Mouse (Mus musculus) MEL (cell line): ENCODE results near the gene Aff3. TPM values are rescaled to one million over a fixed set of nuclear protein-coding genes. Genes with fewer than 3 reads are reported as not detected.

ENCODE experiments used
- DNase-seq: peaks from one replicate; pipeline ENCODE4 v3.0.0; 2011; ENCODE audit warnings: low read depth, low spot score
- H3K27ac ChIP-seq: 2 replicates; pipeline ENCODE4 v1.5.1; 2012; ENCODE audit warnings: low read depth, mild to moderate bottlenecking, control low read depth, low read length, moderate library complexity; ENCODE audit not compliant: control insufficient read depth
- H3K27me3 ChIP-seq, 2 experiments: fragments of 150-350 bp in 1 of 2; sonication (generic) in 1 of 2; 2 replicates each; pipeline ENCODE4 v1.6.1; 2012; ENCODE audit warnings: low read length in 2 of 2, mild to moderate bottlenecking in 2 of 2, improper control_type of control experiment in 1 of 2, moderate library complexity in 1 of 2; ENCODE audit not compliant: insufficient read depth in 2 of 2, control insufficient read depth in 1 of 2
- H3K36me3 ChIP-seq, 2 experiments: 2 replicates each; pipeline ENCODE4 v1.6.1; 2012 to 2014; ENCODE audit warnings: low read length in 2 of 2, improper control_type of control experiment in 1 of 2, inconsistent platforms in 1 of 2, mild to moderate bottlenecking in 1 of 2; ENCODE audit not compliant: insufficient read depth in 2 of 2, control insufficient read depth in 1 of 2
- H3K4me1 ChIP-seq, 2 experiments: fragments of 150-350 bp in 1 of 2; sonication (generic) in 1 of 2; 2 replicates each; pipeline ENCODE4 v1.6.1; 2012; ENCODE audit warnings: low read length in 2 of 2, improper control_type of control experiment in 1 of 2, mild to moderate bottlenecking in 1 of 2; ENCODE audit not compliant: insufficient read depth in 2 of 2, control insufficient read depth in 1 of 2
- H3K4me3 ChIP-seq, 2 experiments: fragments of 150-350 bp in 1 of 2; sonication (generic) in 1 of 2; 2 replicates each; pipeline ENCODE4 v1.5.1; 2012; ENCODE audit warnings: low read depth in 2 of 2, low read length in 2 of 2, mild to moderate bottlenecking in 2 of 2, moderate library complexity in 2 of 2, control low read depth in 1 of 2, improper control_type of control experiment in 1 of 2; ENCODE audit not compliant: control insufficient read depth in 1 of 2, insufficient read depth in 1 of 2
- H3K79me2 ChIP-seq: 2 replicates; pipeline ENCODE4 v1.6.1; 2012; ENCODE audit warnings: mild to moderate bottlenecking, low read length, moderate library complexity; ENCODE audit not compliant: control insufficient read depth, poor library complexity, insufficient read depth
- H3K9ac ChIP-seq: 2 replicates; pipeline ENCODE4 v1.6.1; 2012; ENCODE audit warnings: low read depth, mild to moderate bottlenecking, control low read depth, low read length, moderate library complexity; ENCODE audit not compliant: control insufficient read depth, poor library complexity, severe bottlenecking
- H3K9me3 ChIP-seq: fragments of 150-350 bp; sonication (generic); replicated peaks from 2 replicates; pipeline ENCODE4 v1.6.1; 2012; ENCODE audit warnings: mild to moderate bottlenecking, low read length, improper control_type of control experiment, moderate library complexity; ENCODE audit not compliant: insufficient read depth
- BHLHE40 ChIP-seq: IDR thresholded peaks from 2 replicates; pipeline ENCODE4 v1.6.1; 2012; ENCODE audit warnings: low read depth, mild to moderate bottlenecking, inconsistent platforms, low read length, improper control_type of control experiment, borderline replicate concordance
- CHD1 ChIP-seq: IDR thresholded peaks from 2 replicates; pipeline ENCODE4 v1.6.1; 2012; ENCODE audit warnings: low read depth, mild to moderate bottlenecking, inconsistent platforms, low read length, improper control_type of control experiment
- CTCF ChIP-seq, 3 experiments: IDR thresholded peaks in 2 of 3; conservative IDR thresholded peaks in 1 of 3; 2 replicates each; pipeline ENCODE4 v1.5.1; 2011 to 2012; ENCODE audit warnings: low read length in 3 of 3, low read depth in 2 of 3, mild to moderate bottlenecking in 2 of 3, improper control_type of control experiment in 1 of 3, inconsistent platforms in 1 of 3, mixed read lengths in 1 of 3, moderate library complexity in 1 of 3; ENCODE audit not compliant: control insufficient read depth in 1 of 3, insufficient read depth in 1 of 3, poor library complexity in 1 of 3, severe bottlenecking in 1 of 3
- EP300 ChIP-seq, 2 experiments: IDR thresholded peaks; 2 replicates each; pipeline ENCODE4 v1.6.1; 2011; ENCODE audit warnings: improper control_type of control experiment in 2 of 2, low read length in 2 of 2, low read depth in 1 of 2, mild to moderate bottlenecking in 1 of 2
- ETS1 ChIP-seq: IDR thresholded peaks from 2 replicates; pipeline ENCODE4 v1.6.1; 2012; ENCODE audit warnings: low read depth, mild to moderate bottlenecking, inconsistent platforms, low read length, improper control_type of control experiment, moderate library complexity
- HCFC1 ChIP-seq: IDR thresholded peaks from 2 replicates; pipeline ENCODE4 v1.6.1; 2012; ENCODE audit warnings: low read depth, mild to moderate bottlenecking, inconsistent platforms, low read length, improper control_type of control experiment, moderate library complexity
- MAX ChIP-seq: IDR thresholded peaks from 2 replicates; pipeline ENCODE4 v1.6.1; 2011; ENCODE audit warnings: low read length, improper control_type of control experiment
- MAZ ChIP-seq: IDR thresholded peaks from 2 replicates; pipeline ENCODE4 v1.6.1; 2012; ENCODE audit warnings: low read depth, mild to moderate bottlenecking, inconsistent platforms, low read length, improper control_type of control experiment
- MEF2A ChIP-seq: IDR thresholded peaks from 2 replicates; pipeline ENCODE4 v1.6.1; 2014; ENCODE audit warnings: low read depth, mild to moderate bottlenecking, inconsistent platforms, low read length, improper control_type of control experiment; ENCODE audit not compliant: poor library complexity, insufficient replicate concordance, severe bottlenecking; ENCODE audit errors: extremely low read depth
- MXI1 ChIP-seq: IDR thresholded peaks from 2 replicates; pipeline ENCODE4 v1.6.1; 2011; ENCODE audit warnings: mild to moderate bottlenecking, low read depth, low read length, improper control_type of control experiment
- POLR2A ChIP-seq, 2 experiments: IDR thresholded peaks; 2 replicates each; pipeline ENCODE4 v1.6.1; 2011 to 2012; ENCODE audit warnings: low read length in 2 of 2, mild to moderate bottlenecking in 2 of 2, control low read depth in 1 of 2, improper control_type of control experiment in 1 of 2, low read depth in 1 of 2, moderate library complexity in 1 of 2; ENCODE audit not compliant: control insufficient read depth in 1 of 2, insufficient read depth in 1 of 2, poor library complexity in 1 of 2
- POLR2AphosphoS2 ChIP-seq: IDR thresholded peaks from 2 replicates; pipeline ENCODE4 v1.6.1; 2011; ENCODE audit warnings: low read length, improper control_type of control experiment
- POLR2AphosphoS5 ChIP-seq: IDR thresholded peaks from 2 replicates; pipeline ENCODE4 v1.6.1; 2012; ENCODE audit warnings: low read depth, borderline replicate concordance, mild to moderate bottlenecking, inconsistent platforms, low read length, moderate library complexity, mixed read lengths
- TAL1 ChIP-seq: IDR thresholded peaks from 2 replicates; pipeline ENCODE4 v1.6.1; 2012; ENCODE audit warnings: mild to moderate bottlenecking, inconsistent platforms, low read length, moderate library complexity, mixed read lengths
- TBP ChIP-seq: IDR thresholded peaks from 2 replicates; pipeline ENCODE4 v1.8.0; 2011; ENCODE audit warnings: low read depth, low read length, improper control_type of control experiment
- USF1 ChIP-seq: IDR thresholded peaks from 2 replicates; pipeline ENCODE4 v1.6.1; 2014; ENCODE audit warnings: low read depth, mild to moderate bottlenecking, inconsistent platforms, low read length, improper control_type of control experiment, moderate library complexity
- USF2 ChIP-seq, 2 experiments: IDR thresholded peaks; 2 replicates each; pipeline ENCODE4 v1.6.1; 2011 to 2012; ENCODE audit warnings: improper control_type of control experiment in 2 of 2, low read length in 2 of 2, borderline replicate concordance in 1 of 2, inconsistent platforms in 1 of 2, low read depth in 1 of 2, mild to moderate bottlenecking in 1 of 2; ENCODE audit not compliant: insufficient read depth in 1 of 2
- ZC3H11A ChIP-seq: IDR thresholded peaks from 2 replicates; pipeline ENCODE4 v1.6.1; 2012; ENCODE audit warnings: low read depth, mild to moderate bottlenecking, inconsistent platforms, low read length, improper control_type of control experiment
- ZNF384 ChIP-seq: IDR thresholded peaks from 2 replicates; pipeline ENCODE4 v1.6.1; 2012; ENCODE audit warnings: low read depth, mild to moderate bottlenecking, inconsistent platforms, low read length, improper control_type of control experiment
- polyA plus RNA-seq, 2 experiments: library from polyadenylated mRNA; stranded (reverse) in 1 of 2; unstranded in 1 of 2; fragments of >175 nt in 1 of 2; fragments of >200 nt in 1 of 2; gene quantifications; 2 replicates each; pipeline versions ENCODE4 v1.2.1 to v1.2.4; 2012; ENCODE audit warnings: low replicate concordance in 2 of 2, low read depth in 1 of 2; ENCODE audit not compliant: insufficient read length in 2 of 2, insufficient read depth in 1 of 2, missing spikeins in 1 of 2
- total RNA-seq: library from RNA; depleted of rRNA; stranded (reverse); fragments of 300-350 nt; gene quantifications from 2 replicates; pipeline ENCODE4 v1.2.3, GENCODE M21; 2012

The Aff3 gene
- total and polyA plus RNA-seq, 3 experiments = 18.5 to 41.1 (median 25.4) TPM

DNA sequence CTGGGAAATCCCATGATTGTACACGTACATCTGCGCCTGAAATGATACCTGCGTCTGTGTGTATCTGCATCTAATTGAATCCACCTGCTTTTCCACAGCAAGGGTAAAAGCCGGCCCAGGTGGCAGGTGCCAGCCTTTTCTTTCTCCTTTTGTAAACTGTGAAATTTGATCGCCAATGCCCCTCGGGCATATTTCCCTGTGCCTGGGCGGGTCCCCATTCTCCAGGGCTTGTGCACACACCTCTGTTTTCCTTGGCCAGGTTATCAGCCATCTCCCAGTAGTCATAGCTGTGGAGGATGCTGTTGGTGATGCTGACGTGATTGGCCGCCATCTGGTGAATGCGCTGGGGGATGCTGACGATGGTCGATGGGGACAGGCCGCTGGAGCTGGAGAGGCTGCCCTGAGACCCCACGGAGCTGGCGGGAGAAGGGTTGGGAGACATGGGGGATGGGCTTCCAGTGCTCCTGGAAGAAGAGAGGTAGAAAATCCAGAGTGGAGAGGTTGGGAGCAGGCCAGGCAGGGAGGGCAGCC lies 483.7 kb downstream of the Aff3 start:
- H3K4me3 ChIP-seq = no peak overlapping the region
- no peak for TF ChIP-seq USF2 (IDR thresholded peaks at IDR 0.05; ENCODE audit: borderline replicate concordance in 1 of 2, insufficient read depth in 1 of 2, low read depth in 1 of 2, low read length in 2 of 2)
- no peak for TF ChIP-seq ZNF384
- no peak for TF ChIP-seq POLR2AphosphoS2
- TF ChIP-seq TBP = no peak
- TF ChIP-seq MEF2A = no peak
- TF ChIP-seq ETS1 = no peak
- TF ChIP-seq MXI1 = no peak
- TF ChIP-seq POLR2A (IDR thresholded peaks at IDR 0.05; ENCODE audit: control insufficient read depth in 1 of 2, insufficient read depth in 1 of 2, low read depth in 1 of 2, low read length in 2 of 2, poor library complexity in 1 of 2) = no peak
- no peak for TF ChIP-seq ZC3H11A
- TF ChIP-seq MAZ = no peak
- TF ChIP-seq POLR2AphosphoS5 = no peak
- no peak for TF ChIP-seq EP300 (IDR thresholded peaks at IDR 0.05; ENCODE audit: low read depth in 1 of 2, low read length in 2 of 2)
- TF ChIP-seq MAX = no peak
- no peak for TF ChIP-seq CTCF (IDR thresholded peaks at IDR 0.05 in 2 of 3, conservative IDR thresholded peaks at IDR 0.05 in 1 of 3; ENCODE audit: control insufficient read depth in 1 of 3, insufficient read depth in 1 of 3, low read depth in 2 of 3, low read length in 3 of 3, poor library complexity in 1 of 3, severe bottlenecking in 1 of 3)
- TF ChIP-seq, all 39 proteins: peak for 0
- Histone ChIP-seq H3K27me3 (no peaks in the 10 kb centered on the region), H3K9me3 (no peaks in the 10 kb centered on the region), H3K79me2 (no peaks in the 10 kb centered on the region), H3K27ac (no peak overlapping the region), H3K36me3 (peaks cover 0 to 3% of the 10 kb centered on the region in 2 experiments; a peak in 1 of 4 replicates), H3K4me1 (no peaks in the 10 kb centered on the region), H3K9ac (no peak overlapping the region)
- no peak for DNase-seq

DNA sequence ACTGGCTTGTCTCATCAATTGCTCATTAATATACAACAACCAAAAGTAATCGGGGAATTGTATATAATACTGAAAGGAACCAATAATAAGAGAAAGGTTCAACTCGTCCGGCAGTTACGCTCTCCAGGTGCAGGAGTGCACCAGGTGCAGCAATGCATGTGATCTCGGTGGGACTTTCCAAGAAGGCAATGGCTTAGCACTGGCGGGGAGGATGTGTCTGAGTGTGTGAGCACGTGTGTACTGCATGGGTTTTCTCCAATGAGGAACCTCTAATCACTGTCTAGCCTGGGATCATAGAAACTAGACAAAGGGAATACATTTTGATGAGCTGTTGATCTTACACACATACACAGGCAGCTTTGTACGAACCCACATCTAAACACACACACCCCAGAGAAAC lies 485.8 kb downstream of the Aff3 start:
- Histone ChIP-seq H3K79me2 (no peaks in the 10 kb centered on the region), H3K9ac (no peak overlapping the region), H3K27me3 (no peaks in the 10 kb centered on the region), H3K4me3 (no peak overlapping the region), H3K4me1 (no peaks in the 10 kb centered on the region), H3K36me3 (peaks cover 0 to 3% of the 10 kb centered on the region in 2 experiments; a peak in 1 of 4 replicates), H3K9me3 (no peaks in the 10 kb centered on the region), H3K27ac (no peak overlapping the region)
- DNase-seq = no peak
- TF ChIP-seq USF2 (IDR thresholded peaks at IDR 0.05; ENCODE audit: borderline replicate concordance in 1 of 2, insufficient read depth in 1 of 2, low read depth in 1 of 2, low read length in 2 of 2) (no peak), CHD1 (no peak), TAL1 (no peak), HCFC1 (no peak), USF1 (no peak), ZC3H11A (no peak), BHLHE40 (no peak)
